Mouse (Mus musculus) MEL (cell line): ENCODE measurements around the gene Ipmk. TPM values are rescaled to one million over a fixed set of nuclear protein-coding genes. Genes with fewer than 3 reads are reported as not detected.

Experiments
- DNase-seq: peaks from one replicate; pipeline ENCODE4 v3.0.0; 2011; ENCODE audit warnings: low read depth, low spot score
- H3K27ac ChIP-seq: 2 replicates; pipeline ENCODE4 v1.5.1; 2012; ENCODE audit warnings: low read depth, mild to moderate bottlenecking, control low read depth, low read length, moderate library complexity; ENCODE audit not compliant: control insufficient read depth
- H3K27me3 ChIP-seq, 2 experiments: fragments of 150-350 bp in 1 of 2; sonication (generic) in 1 of 2; 2 replicates each; pipeline ENCODE4 v1.6.1; 2012; ENCODE audit warnings: low read length in 2 of 2, mild to moderate bottlenecking in 2 of 2, improper control_type of control experiment in 1 of 2, moderate library complexity in 1 of 2; ENCODE audit not compliant: insufficient read depth in 2 of 2, control insufficient read depth in 1 of 2
- H3K36me3 ChIP-seq, 2 experiments: 2 replicates each; pipeline ENCODE4 v1.6.1; 2012 to 2014; ENCODE audit warnings: low read length in 2 of 2, improper control_type of control experiment in 1 of 2, inconsistent platforms in 1 of 2, mild to moderate bottlenecking in 1 of 2; ENCODE audit not compliant: insufficient read depth in 2 of 2, control insufficient read depth in 1 of 2
- H3K4me1 ChIP-seq, 2 experiments: fragments of 150-350 bp in 1 of 2; sonication (generic) in 1 of 2; 2 replicates each; pipeline ENCODE4 v1.6.1; 2012; ENCODE audit warnings: low read length in 2 of 2, improper control_type of control experiment in 1 of 2, mild to moderate bottlenecking in 1 of 2; ENCODE audit not compliant: insufficient read depth in 2 of 2, control insufficient read depth in 1 of 2
- H3K4me3 ChIP-seq, 2 experiments: fragments of 150-350 bp in 1 of 2; sonication (generic) in 1 of 2; 2 replicates each; pipeline ENCODE4 v1.5.1; 2012; ENCODE audit warnings: low read depth in 2 of 2, low read length in 2 of 2, mild to moderate bottlenecking in 2 of 2, moderate library complexity in 2 of 2, control low read depth in 1 of 2, improper control_type of control experiment in 1 of 2; ENCODE audit not compliant: control insufficient read depth in 1 of 2, insufficient read depth in 1 of 2
- H3K79me2 ChIP-seq: 2 replicates; pipeline ENCODE4 v1.6.1; 2012; ENCODE audit warnings: mild to moderate bottlenecking, low read length, moderate library complexity; ENCODE audit not compliant: control insufficient read depth, poor library complexity, insufficient read depth
- H3K9ac ChIP-seq: 2 replicates; pipeline ENCODE4 v1.6.1; 2012; ENCODE audit warnings: low read depth, mild to moderate bottlenecking, control low read depth, low read length, moderate library complexity; ENCODE audit not compliant: control insufficient read depth, poor library complexity, severe bottlenecking
- H3K9me3 ChIP-seq: fragments of 150-350 bp; sonication (generic); replicated peaks from 2 replicates; pipeline ENCODE4 v1.6.1; 2012; ENCODE audit warnings: mild to moderate bottlenecking, low read length, improper control_type of control experiment, moderate library complexity; ENCODE audit not compliant: insufficient read depth
- BHLHE40 ChIP-seq: IDR thresholded peaks from 2 replicates; pipeline ENCODE4 v1.6.1; 2012; ENCODE audit warnings: low read depth, mild to moderate bottlenecking, inconsistent platforms, low read length, improper control_type of control experiment, borderline replicate concordance
- CHD1 ChIP-seq: IDR thresholded peaks from 2 replicates; pipeline ENCODE4 v1.6.1; 2012; ENCODE audit warnings: low read depth, mild to moderate bottlenecking, inconsistent platforms, low read length, improper control_type of control experiment
- CTCF ChIP-seq, 3 experiments: IDR thresholded peaks in 2 of 3; conservative IDR thresholded peaks in 1 of 3; 2 replicates each; pipeline ENCODE4 v1.5.1; 2011 to 2012; ENCODE audit warnings: low read length in 3 of 3, low read depth in 2 of 3, mild to moderate bottlenecking in 2 of 3, improper control_type of control experiment in 1 of 3, inconsistent platforms in 1 of 3, mixed read lengths in 1 of 3, moderate library complexity in 1 of 3; ENCODE audit not compliant: control insufficient read depth in 1 of 3, insufficient read depth in 1 of 3, poor library complexity in 1 of 3, severe bottlenecking in 1 of 3
- E2F4 ChIP-seq: IDR thresholded peaks from 2 replicates; pipeline ENCODE4 v1.6.1; 2011; ENCODE audit warnings: low read depth, low read length, improper control_type of control experiment, borderline replicate concordance
- EP300 ChIP-seq, 2 experiments: IDR thresholded peaks; 2 replicates each; pipeline ENCODE4 v1.6.1; 2011; ENCODE audit warnings: improper control_type of control experiment in 2 of 2, low read length in 2 of 2, low read depth in 1 of 2, mild to moderate bottlenecking in 1 of 2
- GABPA ChIP-seq: IDR thresholded peaks from 2 replicates; pipeline ENCODE4 v1.6.1; 2012; ENCODE audit warnings: low read depth, mild to moderate bottlenecking, inconsistent platforms, low read length, improper control_type of control experiment, moderate library complexity
- GATA1 ChIP-seq: IDR thresholded peaks from 2 replicates; pipeline ENCODE4 v1.6.1; 2011; ENCODE audit warnings: low read depth, low read length, improper control_type of control experiment
- KAT2A ChIP-seq: conservative IDR thresholded peaks from 2 replicates; pipeline ENCODE4 v1.6.1; 2012; ENCODE audit warnings: low read depth, low read length, improper control_type of control experiment, inconsistent platforms
- MAFK ChIP-seq: IDR thresholded peaks from 2 replicates; pipeline ENCODE4 v1.6.1; 2011; ENCODE audit warnings: low read depth, mild to moderate bottlenecking, low read length, improper control_type of control experiment, borderline replicate concordance
- MAX ChIP-seq: IDR thresholded peaks from 2 replicates; pipeline ENCODE4 v1.6.1; 2011; ENCODE audit warnings: low read length, improper control_type of control experiment
- MAZ ChIP-seq: IDR thresholded peaks from 2 replicates; pipeline ENCODE4 v1.6.1; 2012; ENCODE audit warnings: low read depth, mild to moderate bottlenecking, inconsistent platforms, low read length, improper control_type of control experiment
- NRF1 ChIP-seq: IDR thresholded peaks from 2 replicates; pipeline ENCODE4 v1.6.1; 2014; ENCODE audit warnings: low read depth, mild to moderate bottlenecking, inconsistent platforms, low read length, improper control_type of control experiment, moderate library complexity; ENCODE audit not compliant: poor library complexity, insufficient read depth, severe bottlenecking
- POLR2AphosphoS2 ChIP-seq: IDR thresholded peaks from 2 replicates; pipeline ENCODE4 v1.6.1; 2011; ENCODE audit warnings: low read length, improper control_type of control experiment
- POLR2AphosphoS5 ChIP-seq: IDR thresholded peaks from 2 replicates; pipeline ENCODE4 v1.6.1; 2012; ENCODE audit warnings: low read depth, borderline replicate concordance, mild to moderate bottlenecking, inconsistent platforms, low read length, moderate library complexity, mixed read lengths
- RAD21 ChIP-seq: IDR thresholded peaks from 2 replicates; pipeline ENCODE4 v1.6.1; 2011; ENCODE audit warnings: mild to moderate bottlenecking, low read depth, low read length, improper control_type of control experiment
- RCOR1 ChIP-seq: IDR thresholded peaks from 2 replicates; pipeline ENCODE4 v1.6.1; 2012; ENCODE audit warnings: low read depth, mild to moderate bottlenecking, inconsistent platforms, low read length, improper control_type of control experiment
- SIN3A ChIP-seq: IDR thresholded peaks from 2 replicates; pipeline ENCODE4 v1.6.1; 2012; ENCODE audit warnings: low read length, improper control_type of control experiment, inconsistent platforms
- TBP ChIP-seq: IDR thresholded peaks from 2 replicates; pipeline ENCODE4 v1.8.0; 2011; ENCODE audit warnings: low read depth, low read length, improper control_type of control experiment
- TCF12 ChIP-seq: IDR thresholded peaks from 2 replicates; pipeline ENCODE4 v1.6.1; 2014; ENCODE audit warnings: low read depth, mild to moderate bottlenecking, inconsistent platforms, low read length, improper control_type of control experiment, moderate library complexity
- UBTF ChIP-seq: IDR thresholded peaks from 2 replicates; pipeline ENCODE4 v1.6.1; 2012; ENCODE audit warnings: low read depth, mild to moderate bottlenecking, inconsistent platforms, low read length, improper control_type of control experiment, moderate library complexity, borderline replicate concordance; ENCODE audit not compliant: insufficient read depth
- polyA plus RNA-seq, 2 experiments: library from polyadenylated mRNA; stranded (reverse) in 1 of 2; unstranded in 1 of 2; fragments of >175 nt in 1 of 2; fragments of >200 nt in 1 of 2; gene quantifications; 2 replicates each; pipeline versions ENCODE4 v1.2.1 to v1.2.4; 2012; ENCODE audit warnings: low replicate concordance in 2 of 2, low read depth in 1 of 2; ENCODE audit not compliant: insufficient read length in 2 of 2, insufficient read depth in 1 of 2, missing spikeins in 1 of 2
- total RNA-seq: library from RNA; depleted of rRNA; stranded (reverse); fragments of 300-350 nt; gene quantifications from 2 replicates; pipeline ENCODE4 v1.2.3, GENCODE M21; 2012

Ipmk gene
- total and polyA plus RNA-seq, 3 experiments = 21.0 to 36.7 TPM; not detected in 1

DNA sequence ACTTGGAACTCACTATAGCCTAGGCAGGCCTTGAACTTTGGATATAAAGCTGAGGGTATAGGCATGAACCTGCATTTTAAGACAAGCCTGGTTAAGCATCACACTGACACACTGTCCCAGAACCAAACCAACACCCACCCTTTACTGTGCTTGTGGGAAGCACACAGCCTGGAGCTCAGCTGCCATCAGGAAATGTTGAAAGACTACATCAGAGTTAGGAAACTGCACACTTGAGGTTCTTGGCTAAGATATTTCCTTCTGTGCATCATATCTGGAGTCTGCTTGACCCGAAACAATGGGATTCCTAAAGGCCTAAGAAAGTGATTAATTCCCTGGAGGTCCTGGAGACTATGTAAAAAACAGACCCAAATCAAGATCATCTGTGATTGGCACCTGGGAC lies 1.7 kb downstream of the Ipmk start:
- Histone ChIP-seq H3K9me3 (no peaks in the 10 kb centered on the region), H3K27me3 (no peaks in the 10 kb centered on the region), H3K9ac (no peak overlapping the region), H3K27ac (no peak overlapping the region; the same call in 1 of the 2 replicates), H3K4me3 (peak overlapping the region in 1 of 2 experiments; percentile 96; a peak in 1 of 4 replicates), H3K79me2 (peaks cover 30% of the 10 kb centered on the region), H3K36me3 (peaks cover 0 to 5% of the 10 kb centered on the region in 2 experiments; a peak in 3 of 4 replicates), H3K4me1 (peaks cover 7% of the 10 kb centered on the region in 2 experiments; a peak in 3 of 4 replicates)
- DNase-seq = no peak
- TF ChIP-seq TCF12 (no peak), GATA1 (no peak), UBTF (no peak), SIN3A (no peak), BHLHE40 (no peak), MAFK (no peak), CTCF (IDR thresholded peaks at IDR 0.05 in 2 of 3, conservative IDR thresholded peaks at IDR 0.05 in 1 of 3; ENCODE audit: control insufficient read depth in 1 of 3, insufficient read depth in 1 of 3, low read depth in 2 of 3, low read length in 3 of 3, poor library complexity in 1 of 3, severe bottlenecking in 1 of 3) (no peak)

DNA sequence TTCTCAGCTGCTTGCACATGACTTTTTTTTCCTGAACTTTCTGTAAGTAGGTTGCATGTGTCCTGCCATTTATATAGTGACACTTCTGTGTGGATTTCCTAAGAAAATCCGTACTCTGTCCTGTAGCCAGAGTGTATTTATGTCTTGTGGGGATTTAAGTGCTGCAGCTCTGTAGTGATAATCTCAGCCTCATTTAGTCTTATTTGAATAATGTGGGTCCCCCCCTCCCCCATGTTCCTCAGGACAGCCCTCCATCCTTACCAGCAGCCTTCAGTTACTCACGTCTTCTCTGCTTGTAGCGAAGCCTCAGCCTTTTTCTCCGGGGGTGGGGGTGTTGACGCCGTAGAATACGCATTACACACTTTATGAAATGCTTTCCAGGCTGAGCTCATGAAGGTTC lies 3.7 kb downstream of the Ipmk start:
- H3K27me3 ChIP-seq = no peaks in the 10 kb centered on the region
- H3K9me3 ChIP-seq = no peaks in the 10 kb centered on the region
- H3K4me1 ChIP-seq = peaks cover 3% of the 10 kb centered on the region in 2 experiments; a peak in 2 of 4 replicates
- no peak overlapping the region for H3K9ac ChIP-seq
- no peak for DNase-seq
- H3K27ac ChIP-seq = no peak overlapping the region
- H3K36me3 ChIP-seq = no peaks in the 10 kb centered on the region; a peak in 2 of 4 replicates
- peaks cover 42% of the 10 kb centered on the region for H3K79me2 ChIP-seq
- no peak overlapping the region for H3K4me3 ChIP-seq
- TF ChIP-seq POLR2AphosphoS5 (no peak), E2F4 (no peak), RCOR1 (no peak), MAZ (no peak), TCF12 (no peak), KAT2A (no peak), NRF1 (no peak), UBTF (no peak), POLR2AphosphoS2 (no peak), RAD21 (no peak), GABPA (no peak), MAX (no peak), CHD1 (no peak), EP300 (IDR thresholded peaks at IDR 0.05; ENCODE audit: low read depth in 1 of 2, low read length in 2 of 2) (no peak), TBP (no peak), CTCF (IDR thresholded peaks at IDR 0.05 in 2 of 3, conservative IDR thresholded peaks at IDR 0.05 in 1 of 3; ENCODE audit: control insufficient read depth in 1 of 3, insufficient read depth in 1 of 3, low read depth in 2 of 3, low read length in 3 of 3, poor library complexity in 1 of 3, severe bottlenecking in 1 of 3) (no peak)
